Mouse (Mus musculus): Measurements from ENCODE around the gene Gm813. TPM values are rescaled to one million over a fixed set of nuclear protein-coding genes. Genes with fewer than 3 reads are reported as not detected.

Gm813 gene
- polyA plus RNA-seq (2014; fragmentation: Illumina TruSeq; extraction: RNeasy Lipid Tissue Mini Kit (QIAGEN cat#74804); ENCODE audit: insufficient read depth, low read depth, low replicate concordance) = not detected

DNA sequence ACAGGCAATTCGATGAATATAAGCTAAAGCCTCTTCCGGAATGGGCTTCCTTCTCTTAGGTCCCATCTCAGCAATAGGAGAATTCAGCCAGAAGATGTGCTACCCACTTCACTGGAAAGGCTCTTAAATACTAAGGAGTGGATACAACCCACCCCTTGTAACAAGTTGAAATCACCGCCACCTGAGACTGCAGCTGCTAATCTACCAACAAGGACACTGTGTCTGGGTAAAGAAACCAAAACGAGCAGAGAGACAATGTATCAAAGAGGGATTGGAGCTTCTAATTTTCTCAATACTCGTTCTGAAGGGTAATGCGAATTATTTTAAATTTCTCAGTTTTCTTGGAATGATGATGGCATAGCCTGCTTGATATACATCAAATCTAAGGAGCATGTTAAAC, at the start of gene Gm813:
Gene Gm813, minus strand, starts transcription at position 101 of the 400 bp plus-strand sequence.

DNA sequence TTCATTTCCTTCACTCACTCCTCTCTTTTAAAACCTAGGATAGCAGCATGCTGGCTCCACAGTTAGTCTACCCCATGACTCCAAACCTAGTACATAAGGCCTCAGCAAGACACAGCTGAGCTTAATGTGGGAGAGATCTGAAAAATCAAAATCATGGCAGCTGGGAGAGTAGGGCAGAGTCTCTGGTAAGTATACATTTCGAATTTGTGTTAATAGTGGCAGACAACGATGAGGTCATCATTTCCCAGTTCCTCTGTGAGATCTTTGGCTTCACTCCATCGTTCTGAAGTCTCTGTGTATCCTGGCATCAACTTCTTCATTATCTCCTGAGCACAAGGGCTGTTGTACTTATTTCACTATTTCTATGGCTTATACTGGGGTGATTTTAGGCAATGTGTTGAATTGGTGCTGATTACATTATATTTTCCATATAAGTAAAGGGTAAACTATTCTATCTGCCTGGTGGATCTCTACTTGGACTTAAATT, 22.0 kb upstream of the Gm813 start, which contains the start of gene E330017A01Rik:
Gene E330017A01Rik, minus strand, starts transcription at position 51 of the 487 bp plus-strand sequence.

Other genes with a start within 250 kb of the Gm813 start
- 5.9 TPM for gene Dcbld2, start 208.5 kb downstream of the Gm813 start, polyA plus RNA-seq (2014; fragmentation: Illumina TruSeq; extraction: RNeasy Lipid Tissue Mini Kit (QIAGEN cat#74804); ENCODE audit: insufficient read depth, low read depth, low replicate concordance)
- gene St3gal6, start 92.7 kb downstream of the Gm813 start, polyA plus RNA-seq (2014; fragmentation: Illumina TruSeq; extraction: RNeasy Lipid Tissue Mini Kit (QIAGEN cat#74804); ENCODE audit: insufficient read depth, low read depth, low replicate concordance) = 46.4 TPM
- not detected for gene E330017A01Rik, start 21.8 kb upstream of the Gm813 start, polyA plus RNA-seq (2014; fragmentation: Illumina TruSeq; extraction: RNeasy Lipid Tissue Mini Kit (QIAGEN cat#74804); ENCODE audit: insufficient read depth, low read depth, low replicate concordance)
- gene Cpox, start 53.3 kb upstream of the Gm813 start, polyA plus RNA-seq (2014; fragmentation: Illumina TruSeq; extraction: RNeasy Lipid Tissue Mini Kit (QIAGEN cat#74804); ENCODE audit: insufficient read depth, low read depth, low replicate concordance) = 6.1 TPM
- gene Gpr15, start 102.1 kb upstream of the Gm813 start, polyA plus RNA-seq (2014; fragmentation: Illumina TruSeq; extraction: RNeasy Lipid Tissue Mini Kit (QIAGEN cat#74804); ENCODE audit: insufficient read depth, low read depth, low replicate concordance) = 0.23 TPM
- gene Cldnd1, start 110.9 kb upstream of the Gm813 start, polyA plus RNA-seq (2014; fragmentation: Illumina TruSeq; extraction: RNeasy Lipid Tissue Mini Kit (QIAGEN cat#74804); ENCODE audit: insufficient read depth, low read depth, low replicate concordance) = 30.3 TPM
- not detected for gene Olfr172, start 146.2 kb upstream of the Gm813 start, polyA plus RNA-seq (2014; fragmentation: Illumina TruSeq; extraction: RNeasy Lipid Tissue Mini Kit (QIAGEN cat#74804); ENCODE audit: insufficient read depth, low read depth, low replicate concordance)
- gene Olfr173, start 183.3 kb upstream of the Gm813 start, polyA plus RNA-seq (2014; fragmentation: Illumina TruSeq; extraction: RNeasy Lipid Tissue Mini Kit (QIAGEN cat#74804); ENCODE audit: insufficient read depth, low read depth, low replicate concordance) = not detected
- not detected for gene Olfr175-ps1, start 209.8 kb upstream of the Gm813 start, polyA plus RNA-seq (2014; fragmentation: Illumina TruSeq; extraction: RNeasy Lipid Tissue Mini Kit (QIAGEN cat#74804); ENCODE audit: insufficient read depth, low read depth, low replicate concordance)